Mouse (Mus musculus) frontal cortex, postnatal 36 days (tissue): ENCODE measurements around the gene Zcchc13.

ENCODE experiments used
- DNase-seq, 2 experiments: peaks; one replicate each; pipeline ENCODE4 v3.0.0; 2022; ENCODE audit warnings: low spot score in 2 of 2

Gene Zcchc13

DNA sequence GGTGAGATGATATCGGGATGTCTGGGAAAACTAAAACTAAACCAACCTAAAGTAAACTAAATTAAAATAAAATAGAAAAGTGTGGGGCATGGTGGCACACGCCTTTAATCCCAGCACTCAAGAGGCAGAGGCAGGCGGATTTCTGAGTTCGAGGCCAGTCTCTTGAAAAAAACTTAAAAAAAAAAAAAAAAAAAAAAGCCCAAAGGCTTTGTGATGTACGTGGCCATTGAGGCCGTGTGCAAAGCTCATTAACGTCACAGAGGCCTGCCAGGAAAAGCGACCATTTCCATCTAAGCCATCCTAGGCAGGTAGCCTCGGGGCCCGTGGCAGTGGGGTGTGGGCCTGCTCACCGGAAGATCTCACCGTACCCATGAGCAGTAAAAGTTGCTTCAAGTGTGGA is at the start of gene Zcchc13:
Gene Zcchc13 (plus strand): TSS at position 284 of the 400 bp plus-strand sequence.
- no peak for DNase-seq

DNA sequence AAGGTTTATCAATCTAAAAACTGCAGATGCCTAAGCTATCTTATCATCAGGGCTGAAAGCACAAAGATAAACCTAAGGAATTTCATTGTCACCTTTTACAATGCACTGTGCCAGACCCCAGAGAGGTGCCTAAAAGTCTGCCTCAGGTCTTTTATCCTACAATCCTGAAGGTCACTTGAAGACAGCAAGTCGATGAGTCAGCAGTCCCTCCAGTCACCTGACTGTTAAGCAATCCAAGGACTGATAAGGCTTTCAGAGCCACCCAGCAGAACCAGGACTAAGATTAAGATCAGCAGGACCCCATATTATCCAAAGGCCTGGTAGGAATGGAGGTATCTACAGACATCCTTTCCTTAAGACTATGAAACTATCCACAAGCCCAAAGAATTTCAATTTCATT is 46.1 kb upstream of the Zcchc13 start:
- no peak for DNase-seq

DNA sequence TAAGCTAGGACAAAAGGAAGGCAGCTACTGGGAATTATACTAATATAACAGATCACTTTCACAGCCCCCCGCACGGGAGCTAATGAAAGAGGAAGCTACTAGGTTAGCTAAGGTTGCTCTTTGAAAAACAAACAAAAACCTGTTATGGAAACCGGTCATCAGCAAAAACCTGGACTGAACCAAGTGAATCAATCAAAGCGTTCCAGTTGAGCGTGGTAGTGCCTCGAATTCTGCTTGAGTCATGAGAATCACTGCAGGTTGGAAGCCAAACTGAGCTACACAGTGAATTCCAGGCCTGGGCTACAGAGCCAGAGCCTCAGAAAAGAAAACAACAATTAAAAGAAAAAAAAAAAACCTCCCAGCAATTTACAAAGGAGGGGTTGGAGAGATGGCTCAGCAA is 38.3 kb upstream of the Zcchc13 start:
- no peak for DNase-seq

GRCm38 (mm10) chrX:103602553-103602952 is 27.8 kb upstream of the Zcchc13 start:
- DNase-seq = no peak

DNA sequence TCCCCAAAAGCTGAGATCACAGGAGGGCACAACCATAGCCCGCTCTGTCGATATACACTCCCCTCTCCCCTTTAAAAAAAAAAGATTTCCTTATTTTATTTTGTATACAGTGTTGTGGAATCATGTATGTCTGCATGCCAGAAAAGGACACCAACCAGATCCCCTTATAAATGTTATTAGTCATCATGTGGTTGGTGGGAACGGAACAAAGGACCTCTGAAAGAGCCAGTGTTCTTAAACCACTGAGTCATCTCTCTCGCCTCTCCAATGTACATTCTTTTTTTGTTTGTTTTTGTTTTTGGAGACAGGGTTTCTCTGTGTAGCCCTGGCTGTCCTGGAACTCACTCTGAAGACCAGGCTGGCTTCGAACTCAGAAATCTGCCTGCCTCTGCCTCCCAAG is 26.2 kb upstream of the Zcchc13 start:
- DNase-seq = no peak

DNA sequence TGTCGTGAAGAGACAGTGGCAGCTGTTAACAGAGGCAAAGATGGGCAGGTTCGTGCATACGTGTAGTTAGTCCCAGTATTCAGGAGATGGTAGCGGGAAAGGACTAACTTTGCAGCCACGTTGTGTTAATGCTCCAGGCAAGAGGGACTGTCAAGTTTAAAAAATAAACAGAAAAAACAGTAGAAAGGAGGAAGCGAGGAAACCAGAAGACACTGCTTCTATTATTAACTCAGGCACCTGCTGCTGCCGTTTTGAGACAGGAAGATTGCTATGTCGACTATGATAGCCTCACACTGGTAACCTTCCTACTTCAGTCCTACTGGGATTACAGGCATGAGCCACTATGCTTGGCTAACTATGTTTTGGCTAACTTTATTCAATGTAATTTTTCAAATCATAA is 24.9 kb upstream of the Zcchc13 start:
- no peak for DNase-seq

GRCm38 (mm10) chrX:103610401-103610800 is 20.0 kb upstream of the Zcchc13 start:
- DNase-seq = no peak

GRCm38 (mm10) chrX:103611462-103611861 is 18.9 kb upstream of the Zcchc13 start:
- no peak for DNase-seq

DNA sequence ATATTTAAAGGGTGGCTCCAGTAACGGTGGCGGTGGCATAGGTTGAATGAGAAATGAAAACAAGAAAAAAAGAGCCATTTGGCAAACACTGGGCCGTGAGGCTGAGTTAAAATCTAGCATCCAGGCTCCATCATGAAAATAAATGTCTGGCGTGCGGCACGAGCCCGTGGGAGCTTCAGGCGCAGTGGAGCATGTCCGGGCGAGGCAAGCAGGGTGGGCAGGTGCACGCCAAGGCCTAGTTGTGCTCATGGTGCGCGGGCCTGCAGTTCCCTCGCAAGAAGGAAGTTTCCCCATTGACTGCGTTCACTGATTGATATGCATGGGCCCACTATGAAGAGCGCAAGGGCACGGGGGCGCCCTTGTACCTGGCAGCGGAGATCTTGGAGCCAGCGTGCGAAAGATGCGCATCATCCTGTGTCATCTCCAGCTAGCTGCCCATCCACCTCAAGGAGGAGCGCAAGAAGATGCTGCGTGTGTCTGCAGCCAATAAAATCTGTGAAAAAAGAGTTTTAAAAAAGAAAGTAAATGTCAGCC is 15.6 kb upstream of the Zcchc13 start:
- no peak for DNase-seq

DNA sequence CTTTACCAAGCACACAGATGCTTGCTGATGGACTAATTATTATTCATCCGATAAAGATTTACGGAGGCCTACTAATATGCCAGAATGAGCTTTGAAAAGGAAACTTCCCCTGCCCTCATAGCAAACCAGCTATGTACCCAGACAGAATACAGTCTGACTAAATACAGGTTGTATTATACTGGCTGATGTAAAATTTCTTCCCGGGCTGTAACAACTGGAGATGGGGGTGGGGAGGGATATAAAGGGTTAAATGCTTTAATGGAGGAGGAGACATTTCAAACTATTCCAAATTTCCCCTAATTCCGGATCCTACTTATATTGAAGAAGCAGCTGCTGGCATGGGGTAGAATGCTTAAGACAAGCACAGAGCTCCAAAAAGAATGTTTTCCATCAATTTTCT is 14.9 kb upstream of the Zcchc13 start:
- DNase-seq = no peak

DNA sequence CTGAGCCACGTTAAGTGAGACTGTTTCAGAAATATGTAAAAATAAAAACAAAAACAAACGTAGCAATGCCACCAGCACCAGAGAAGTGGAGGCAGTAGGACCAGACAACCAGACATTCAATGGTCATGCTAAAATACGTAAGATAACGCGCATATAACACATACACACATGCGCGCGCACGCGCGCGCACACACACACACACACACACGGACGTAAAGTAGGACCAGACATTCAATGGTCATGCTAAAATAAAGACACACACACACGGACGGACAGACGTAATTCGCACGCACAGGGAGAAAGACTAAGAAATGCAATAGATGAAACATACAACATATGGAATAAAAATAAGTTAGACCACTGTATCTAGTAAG is 14.2 kb upstream of the Zcchc13 start:
- DNase-seq = peak in 1 of 2 experiments; percentile 53

DNA sequence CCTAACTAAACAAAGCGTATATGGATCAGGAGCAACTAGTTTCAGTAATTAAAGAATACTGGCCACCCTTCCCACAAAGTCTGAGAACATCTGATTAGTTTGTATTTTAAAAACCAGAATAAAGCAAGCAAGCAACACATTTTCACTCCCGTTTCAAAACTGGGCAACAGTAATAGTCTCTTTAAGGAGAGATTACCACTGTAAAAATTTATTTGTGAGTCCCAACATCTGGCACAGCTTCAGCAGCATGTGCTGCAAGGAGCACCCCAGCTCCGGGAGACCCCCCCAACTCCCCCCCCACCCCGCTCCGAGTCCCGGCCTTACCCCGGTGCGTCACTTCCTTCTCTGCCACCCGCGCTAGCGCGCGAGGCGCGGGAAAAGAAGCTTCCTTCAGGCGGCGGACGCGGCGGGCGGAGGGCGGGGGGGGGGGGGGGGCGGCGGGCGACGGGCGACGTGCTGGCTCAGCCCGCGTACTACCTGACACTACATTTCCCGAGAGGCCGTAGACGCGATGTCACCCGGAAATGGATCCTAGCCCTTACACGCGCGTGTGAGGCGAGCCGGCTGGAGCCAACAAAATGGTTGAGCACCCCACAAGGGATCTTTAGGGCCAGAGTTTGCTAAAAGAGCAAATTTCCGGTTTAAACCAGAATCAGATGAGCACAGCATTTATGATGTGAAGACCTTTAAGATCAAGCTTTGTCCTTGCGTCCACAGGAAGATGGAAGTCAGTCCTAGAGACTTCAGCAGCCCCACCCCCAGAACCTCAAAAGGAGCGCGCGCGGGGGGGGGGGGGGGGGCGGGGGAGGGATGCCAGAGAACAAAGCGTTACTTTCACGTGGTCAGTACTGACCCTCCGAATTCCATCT is 13.6 kb upstream of the Zcchc13 start:
- DNase-seq = peak; percentile 81 to 85

DNA sequence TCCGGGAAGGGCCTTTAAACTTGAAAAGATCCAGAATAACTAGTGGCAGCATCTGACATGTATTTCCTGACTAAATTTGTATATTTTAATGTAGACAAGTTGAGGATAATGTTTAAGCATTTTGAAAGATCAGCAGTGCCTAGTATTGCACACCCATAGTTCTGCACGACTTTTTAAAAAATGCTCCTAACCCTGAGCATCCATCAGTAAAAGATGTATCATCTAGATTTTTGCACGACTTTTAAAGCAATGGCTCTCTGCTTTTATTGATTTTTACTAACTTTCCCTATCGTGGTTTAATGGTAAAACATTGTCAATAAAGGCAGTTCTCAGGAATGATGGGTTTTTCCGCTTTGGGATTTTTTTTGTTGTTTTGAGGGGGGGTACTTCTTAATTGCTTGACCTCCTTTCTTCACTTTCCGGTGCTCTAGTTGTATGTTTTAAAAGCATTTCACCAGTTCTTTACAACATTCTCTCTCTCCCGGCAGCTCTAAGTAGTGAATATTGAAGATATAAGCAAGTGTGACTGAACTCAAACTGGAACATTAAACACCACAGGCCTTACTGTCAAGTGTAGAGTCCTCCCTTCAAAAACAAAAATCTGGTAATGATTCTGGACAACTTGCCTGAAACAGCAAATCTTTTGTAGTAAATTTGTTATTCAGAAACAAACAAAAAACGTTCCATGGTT is 12.8 kb upstream of the Zcchc13 start:
- no peak for DNase-seq

DNA sequence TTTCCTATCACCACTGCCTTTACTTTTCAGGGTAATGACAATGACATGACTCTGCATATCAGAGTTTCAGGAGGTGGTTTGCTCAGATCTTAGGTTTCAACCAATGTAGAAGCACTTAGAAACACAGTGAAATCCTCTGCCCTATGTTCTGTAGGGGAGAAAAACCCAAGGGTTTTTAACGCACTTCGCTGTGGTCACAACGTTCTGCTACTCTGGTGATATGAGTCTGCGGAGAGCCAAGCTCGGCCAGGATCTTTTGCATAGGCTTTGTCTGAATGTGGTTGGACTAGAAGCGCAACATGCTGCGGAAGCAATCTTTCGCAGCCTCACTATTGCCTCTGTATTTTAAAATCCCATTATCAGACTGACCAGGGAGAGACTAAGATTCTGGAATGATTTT is 8.6 kb upstream of the Zcchc13 start:
- no peak for DNase-seq

- peak; percentile 92 to 96 for DNase-seq
Observed at GRCm38 (mm10) chrX:103622260-103622934, 8.0 kb upstream of the Zcchc13 start.

DNA sequence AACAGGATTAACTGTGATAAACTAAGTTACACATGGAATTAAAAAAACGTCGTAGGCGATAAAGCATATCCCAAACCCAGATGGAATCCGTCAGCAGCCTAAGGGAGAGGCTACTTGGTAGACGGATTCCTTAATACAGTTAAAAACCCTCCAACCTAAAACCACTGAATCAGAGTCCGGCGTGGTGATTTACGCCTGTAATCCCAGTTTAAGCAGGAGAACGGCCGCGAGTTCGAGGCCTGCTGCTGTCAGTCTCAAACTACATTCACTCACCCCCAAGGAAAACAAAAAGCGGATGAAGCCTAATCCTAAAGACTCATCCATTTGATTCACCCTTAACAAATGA is 7.5 kb upstream of the Zcchc13 start:
- DNase-seq = peak in 1 of 2 experiments; percentile 7

GRCm38 (mm10) chrX:103623411-103623845 is 7.0 kb upstream of the Zcchc13 start:
- DNase-seq = peak; percentile 48 to 61

DNA sequence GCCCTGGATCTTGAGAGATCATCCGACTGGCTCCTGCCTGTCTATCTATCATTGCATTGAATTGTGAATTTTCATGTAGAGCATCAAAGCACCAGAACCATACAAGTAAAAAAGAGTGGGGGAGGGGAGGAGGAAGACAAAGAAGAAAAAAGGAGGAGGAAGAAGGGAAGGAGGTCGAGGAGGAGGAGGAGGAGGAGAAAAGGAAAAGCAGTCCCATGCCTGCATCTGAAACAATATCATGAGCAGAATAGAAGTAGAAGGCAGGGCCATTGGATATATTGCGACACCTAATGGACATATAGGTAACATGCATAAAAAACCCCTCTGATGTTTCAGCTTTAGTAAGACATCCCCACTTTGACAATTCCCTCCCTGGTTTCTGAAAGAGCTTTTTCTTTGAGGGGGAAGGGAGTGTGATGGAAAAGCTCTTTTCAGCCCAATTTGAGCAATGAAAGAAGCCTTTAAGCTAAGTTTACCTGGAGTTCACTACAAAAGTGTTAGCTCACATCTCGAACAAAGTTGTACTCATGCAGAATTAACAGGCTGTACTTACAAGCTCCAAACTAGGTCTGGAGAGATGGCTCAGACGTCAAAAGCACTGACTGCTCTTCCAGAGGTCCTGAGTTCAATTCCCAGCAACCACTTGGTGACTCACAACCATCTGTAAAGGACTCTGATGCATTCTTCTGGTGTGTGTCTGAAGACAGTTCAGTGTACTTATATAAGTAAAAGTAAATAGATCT is 5.8 kb upstream of the Zcchc13 start:
- peak in 1 of 2 experiments; percentile 4 for DNase-seq

DNA sequence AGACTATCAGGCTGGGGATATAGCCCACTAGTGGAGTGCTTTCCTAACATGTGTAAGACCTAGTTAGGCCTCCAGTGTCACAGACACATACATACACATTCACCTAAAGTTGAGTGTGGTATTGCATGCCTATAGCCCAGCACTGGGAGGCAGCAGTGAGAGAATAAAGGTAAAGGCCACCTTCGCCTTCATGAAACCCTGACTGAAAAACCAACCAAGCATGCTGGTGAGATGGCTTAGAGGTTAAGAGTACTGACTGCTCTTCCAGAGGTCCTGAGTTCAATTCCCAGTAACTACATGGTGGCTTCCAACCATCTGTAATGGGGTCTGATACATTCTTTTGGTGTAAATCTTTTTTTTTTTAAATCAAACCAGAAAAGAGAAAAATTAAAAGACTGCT is 1.5 kb upstream of the Zcchc13 start:
- DNase-seq = no peak

DNA sequence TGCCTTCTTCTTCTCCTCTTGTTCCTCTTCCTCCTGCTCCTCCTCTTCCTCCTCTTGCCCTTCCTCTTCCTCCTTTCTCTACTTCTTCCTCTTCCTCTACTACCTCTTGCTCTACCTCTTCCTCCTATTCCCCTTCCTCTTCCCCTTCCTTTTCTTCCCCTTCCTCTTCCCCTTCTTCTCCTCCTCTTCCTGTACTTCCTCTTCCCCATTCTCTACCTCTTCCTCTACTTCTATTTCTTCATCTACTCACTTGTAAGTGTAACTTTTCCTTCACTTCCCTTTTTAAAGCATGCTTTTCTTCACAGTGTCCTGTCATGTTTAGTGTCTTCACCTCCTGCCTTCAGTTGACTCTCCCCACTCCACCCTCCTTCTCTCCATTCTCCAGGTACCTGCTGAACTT is 3.5 kb downstream of the Zcchc13 start:
- no peak for DNase-seq

DNA sequence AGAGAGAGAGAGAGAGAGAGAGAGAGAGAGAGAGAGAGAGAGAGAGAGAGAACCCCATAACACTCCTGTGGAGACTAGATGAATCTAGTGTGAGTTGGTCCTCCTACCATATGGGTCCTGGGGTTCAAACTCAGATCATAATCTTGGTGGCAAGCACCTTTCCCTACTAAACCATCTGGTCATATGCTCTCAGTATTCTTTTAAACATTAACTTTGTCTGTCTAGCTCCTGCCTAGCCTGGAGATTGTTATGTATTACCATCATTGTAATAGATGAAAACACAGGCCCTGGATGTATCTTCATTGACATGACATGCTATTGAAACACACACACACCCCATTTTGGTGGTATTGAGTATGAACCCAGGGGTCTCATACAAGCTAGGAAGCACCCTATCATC is 5.6 kb downstream of the Zcchc13 start:
- no peak for DNase-seq

GRCm38 (mm10) chrX:103638566-103638965 is 8.2 kb downstream of the Zcchc13 start:
- DNase-seq = no peak
